Mouse (Mus musculus) CD4-positive naive resting alpha-beta T cell, adult 76 days (primary cell): ENCODE results near the gene Cst12. TPM values are rescaled to one million over a fixed set of nuclear protein-coding genes. Genes with fewer than 3 reads are reported as not detected.

Experiments
- total RNA-seq: library from RNA; stranded (reverse); gene quantifications from one replicate; pipeline ENCODE4 v1.2.4, GENCODE M21; 2023

The Cst12 gene
- total RNA-seq: not detected

GRCm38 (mm10) chr2:148789142-148789541 lies at the start of gene Cst12:
TSS of gene Cst12 (plus strand) at chr2:148789361.

GRCm38 (mm10) chr2:148750058-148750457 lies 39.1 kb upstream of the Cst12 start, which contains the start of gene Cstl1:
TSS of gene Cstl1 (plus strand) at chr2:148750358.

GRCm38 (mm10) chr2:148771397-148771796 lies 17.8 kb upstream of the Cst12 start, which contains the start of gene Cst11:
TSS of gene Cst11 (minus strand) at chr2:148771497.

GRCm38 (mm10) chr2:148781709-148782108 lies 7.5 kb upstream of the Cst12 start, which contains the start of gene 8030411F24Rik:
TSS of gene 8030411F24Rik (plus strand) at chr2:148782009.

GRCm38 (mm10) chr2:148798485-148798884 lies 9.3 kb downstream of the Cst12 start, which contains the start of gene Cst8:
TSS of gene Cst8 (plus strand) at chr2:148798785.

GRCm38 (mm10) chr2:148819909-148820308 lies 30.7 kb downstream of the Cst12 start, which contains the start of gene Cst13:
TSS of gene Cst13 (plus strand) at chr2:148820081.

GRCm38 (mm10) chr2:148834912-148835311 lies 45.8 kb downstream of the Cst12 start, which contains the start of gene Cst9:
TSS of gene Cst9 (plus strand) at chr2:148835147.

Other genes starting within 250 kb of the Cst12 start
- gene Nxt1, start 116.8 kb upstream of the Cst12 start, total RNA-seq: 14.8 TPM
- 6.7 TPM for gene Gzf1, start 108.3 kb upstream of the Cst12 start, total RNA-seq
- gene Napb, start 56.9 kb upstream of the Cst12 start, total RNA-seq: 0.62 TPM
- not detected for gene Cstl1, start 39.0 kb upstream of the Cst12 start, total RNA-seq
- not detected for gene Cst11, start 17.9 kb upstream of the Cst12 start, total RNA-seq
- gene 8030411F24Rik, start 7.4 kb upstream of the Cst12 start, total RNA-seq: not detected
- gene Cst8, start 9.4 kb downstream of the Cst12 start, total RNA-seq: not detected
- gene Cst13, start 30.7 kb downstream of the Cst12 start, total RNA-seq: not detected
- not detected for gene Cst9, start 45.8 kb downstream of the Cst12 start, total RNA-seq
- gene 9230104L09Rik, start 75.7 kb downstream of the Cst12 start, total RNA-seq: not detected
- 76.8 TPM for gene Cst3, start 86.3 kb downstream of the Cst12 start, total RNA-seq
- gene Gm1330, start 213.9 kb downstream of the Cst12 start, total RNA-seq: not detected
- gene Gm10750, start 227.9 kb downstream of the Cst12 start, total RNA-seq: not detected